Mouse (Mus musculus) CD4-positive, CD25-positive, alpha-beta regulatory T cell, adult 4 months (primary cell): Measurements from ENCODE around the gene Mthfd1. TPM values are rescaled to one million over a fixed set of nuclear protein-coding genes. Genes with fewer than 3 reads are reported as not detected.
A peak's percentile ranks its signal among the peaks of the same experiment; 100 is the strongest.
"Not testable (repeated sequence)": the region's sequence is repeated elsewhere in the genome, so short reads cannot be mapped to it uniquely, and the experiment has no call there.

ENCODE experiments used
- ATAC-seq: one replicate; pipeline ENCODE4 v1.8.0; 2017
- polyA plus RNA-seq, 2 experiments: library from polyadenylated mRNA; unstranded; fragments of 100-300 nt; shearing (Covaris generic); gene quantifications; one replicate each; pipeline ENCODE4 v1.2.1; 2017

The Mthfd1 gene
- 10 to 100 TPM; 28.2 to 43.5 TPM for polyA plus RNA-seq

DNA sequence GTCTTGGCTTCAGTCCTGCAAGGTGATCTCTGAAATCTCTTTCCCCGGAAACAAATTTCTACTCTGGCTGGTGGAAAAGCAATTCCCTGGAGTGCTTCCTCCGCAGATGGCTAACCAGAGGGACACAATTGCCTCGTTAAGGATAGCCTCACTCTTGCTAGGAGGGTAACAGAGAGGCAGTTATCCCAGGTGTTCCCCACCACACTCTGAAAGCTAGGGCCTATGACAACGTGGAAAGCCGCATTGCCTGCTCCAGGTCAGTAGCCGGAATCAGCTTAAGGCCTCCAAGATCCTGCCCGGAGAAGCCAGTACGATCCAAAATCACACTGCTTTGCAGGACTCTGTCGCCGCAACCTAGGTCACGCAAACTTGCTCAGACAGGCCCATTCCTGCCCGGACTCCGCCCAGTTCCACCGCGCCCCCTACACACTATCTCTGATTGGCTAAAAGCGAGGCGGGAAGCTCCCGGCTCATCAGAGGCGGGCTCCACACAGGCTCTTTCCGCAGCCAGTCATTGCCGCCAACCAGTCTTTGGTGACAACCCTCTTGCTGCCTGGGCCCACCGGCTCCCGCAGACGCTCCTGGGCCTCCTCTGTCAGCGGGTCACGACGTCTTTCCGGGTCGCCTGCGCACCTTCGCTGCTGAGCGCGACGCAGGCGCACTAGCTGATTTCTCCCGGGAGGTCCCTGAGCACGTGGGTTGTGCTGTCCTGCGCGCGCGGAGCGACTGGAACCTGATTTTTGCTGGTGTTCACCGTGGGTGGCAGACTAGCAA is at the start of gene Mthfd1:
Gene Mthfd1 (plus strand): TSS at position 574 of the 774 bp plus-strand sequence.
- ATAC-seq = peak; percentile 95

DNA sequence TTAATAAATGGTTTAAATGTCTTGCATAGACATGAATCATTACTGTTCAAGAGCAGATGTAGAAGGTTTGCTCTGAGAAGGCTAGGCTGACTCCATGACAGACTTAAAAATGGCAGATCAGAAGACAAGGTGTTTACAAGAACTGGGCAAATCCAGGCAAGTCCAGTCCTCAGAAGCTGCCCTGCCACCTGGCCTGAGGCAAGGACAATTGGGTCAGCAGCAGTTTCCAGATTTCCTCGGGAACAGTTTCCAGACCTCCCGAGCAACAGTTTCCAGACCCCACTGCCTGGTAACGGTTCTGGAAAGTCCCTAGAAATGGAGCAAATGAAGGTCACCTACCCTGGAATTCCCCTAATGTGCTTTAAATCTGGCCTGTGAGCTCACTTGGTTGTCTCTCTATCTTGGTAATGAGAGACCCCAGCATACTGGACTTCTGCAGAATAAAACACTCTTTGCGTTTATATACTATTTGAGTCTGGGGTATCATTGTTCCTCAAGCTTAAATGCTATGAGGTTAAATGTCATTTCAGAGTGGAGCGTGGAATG is 45.6 kb upstream of the Mthfd1 start:
- no peak for ATAC-seq

DNA sequence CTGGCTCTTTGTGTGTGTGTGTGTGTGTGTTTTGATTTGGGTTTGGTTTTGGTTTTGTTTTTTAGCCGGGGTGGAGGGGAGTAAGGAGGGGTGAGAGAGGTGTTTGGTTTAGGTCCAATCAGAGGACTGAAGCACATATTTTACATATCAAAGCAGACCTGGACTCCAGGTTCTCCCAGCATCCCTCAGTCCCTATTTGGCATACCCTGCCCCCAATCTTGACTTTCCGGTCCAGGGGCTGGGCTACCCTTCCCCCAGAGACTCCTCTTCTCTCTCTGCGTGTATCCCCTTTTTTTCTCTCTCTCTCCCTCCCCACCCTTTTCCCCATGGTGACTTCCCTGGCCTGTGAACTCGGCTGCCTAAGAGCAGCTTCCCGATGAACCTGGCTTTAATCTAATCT is 40.0 kb upstream of the Mthfd1 start:
- ATAC-seq = no peak

DNA sequence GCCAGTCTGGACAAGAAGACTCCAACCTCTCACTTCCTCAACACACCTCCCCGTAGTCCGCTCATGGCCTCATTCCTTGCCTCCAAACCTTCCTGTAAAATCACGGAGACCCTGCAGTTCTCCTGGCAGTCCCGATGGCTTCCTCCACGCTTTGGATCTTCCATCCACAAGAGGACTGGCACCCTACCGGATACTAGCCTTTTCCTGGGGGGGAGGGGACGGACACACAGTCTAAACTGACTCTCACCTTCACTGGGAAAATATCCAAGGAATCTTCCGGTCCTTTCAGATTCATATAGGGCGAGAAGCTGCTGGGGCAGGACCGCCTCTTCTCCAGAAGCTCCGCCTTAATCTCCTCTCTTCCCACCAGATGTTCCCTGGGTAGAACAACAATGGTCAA is 38.4 kb upstream of the Mthfd1 start:
- no peak for ATAC-seq

DNA sequence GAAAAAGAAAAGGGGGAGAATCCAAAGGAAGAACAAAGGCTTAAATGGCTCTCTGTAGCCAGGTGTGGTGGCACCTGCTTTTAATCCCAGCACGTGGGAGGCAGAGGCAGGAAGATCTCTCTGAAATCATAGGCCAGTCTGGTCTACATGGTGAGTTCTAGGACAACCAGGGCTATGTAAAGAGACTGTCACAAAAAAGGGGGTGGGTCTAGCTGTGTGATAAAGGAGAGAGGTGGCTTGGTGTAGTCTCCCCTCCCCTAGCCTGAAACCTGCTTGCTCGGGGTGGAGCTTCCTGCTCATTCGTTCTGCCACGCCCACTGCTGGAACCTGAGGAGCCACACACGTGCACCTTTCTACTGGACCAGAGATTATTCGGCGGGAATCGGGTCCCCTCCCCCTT is 33.0 kb upstream of the Mthfd1 start:
- ATAC-seq = not testable (repeated sequence)

DNA sequence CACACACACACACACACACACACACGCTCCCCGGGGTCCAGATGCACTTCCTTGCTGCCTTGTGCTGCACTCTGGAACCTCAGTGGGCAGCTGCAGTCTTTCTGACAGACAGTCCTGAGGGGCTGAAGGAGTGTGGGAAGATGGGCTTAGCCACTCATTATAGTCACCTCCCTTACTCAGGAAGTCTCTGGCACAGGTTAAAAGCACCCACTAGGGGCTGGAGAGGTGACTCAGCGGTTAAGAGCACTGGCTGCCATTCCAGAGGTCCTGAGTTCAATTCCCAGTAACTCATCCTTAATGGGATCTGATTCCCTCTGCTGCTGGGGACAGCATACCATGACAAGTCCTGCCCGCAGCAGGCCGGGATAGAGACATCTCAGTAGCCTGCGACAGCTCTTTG is 24.5 kb upstream of the Mthfd1 start:
- no peak for ATAC-seq

DNA sequence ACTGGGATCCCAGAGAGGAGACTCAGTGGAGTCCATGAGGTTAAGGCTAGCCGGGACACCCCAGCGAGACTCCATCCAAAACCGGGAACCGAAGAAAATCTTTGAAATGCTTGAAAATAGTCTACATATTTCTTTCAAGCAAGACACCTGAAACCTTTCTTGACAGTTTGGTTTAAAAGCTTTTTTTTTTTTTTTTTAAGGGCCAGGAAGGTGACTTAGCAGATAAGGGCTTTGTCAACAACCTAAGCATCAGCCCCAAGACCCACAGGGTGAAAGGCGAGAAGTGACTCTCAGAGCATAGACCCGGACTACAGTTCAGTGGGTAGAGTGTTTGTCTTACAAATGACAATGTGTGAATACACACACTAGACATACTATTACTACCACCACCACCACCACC is 19.8 kb upstream of the Mthfd1 start:
- no peak for ATAC-seq

DNA sequence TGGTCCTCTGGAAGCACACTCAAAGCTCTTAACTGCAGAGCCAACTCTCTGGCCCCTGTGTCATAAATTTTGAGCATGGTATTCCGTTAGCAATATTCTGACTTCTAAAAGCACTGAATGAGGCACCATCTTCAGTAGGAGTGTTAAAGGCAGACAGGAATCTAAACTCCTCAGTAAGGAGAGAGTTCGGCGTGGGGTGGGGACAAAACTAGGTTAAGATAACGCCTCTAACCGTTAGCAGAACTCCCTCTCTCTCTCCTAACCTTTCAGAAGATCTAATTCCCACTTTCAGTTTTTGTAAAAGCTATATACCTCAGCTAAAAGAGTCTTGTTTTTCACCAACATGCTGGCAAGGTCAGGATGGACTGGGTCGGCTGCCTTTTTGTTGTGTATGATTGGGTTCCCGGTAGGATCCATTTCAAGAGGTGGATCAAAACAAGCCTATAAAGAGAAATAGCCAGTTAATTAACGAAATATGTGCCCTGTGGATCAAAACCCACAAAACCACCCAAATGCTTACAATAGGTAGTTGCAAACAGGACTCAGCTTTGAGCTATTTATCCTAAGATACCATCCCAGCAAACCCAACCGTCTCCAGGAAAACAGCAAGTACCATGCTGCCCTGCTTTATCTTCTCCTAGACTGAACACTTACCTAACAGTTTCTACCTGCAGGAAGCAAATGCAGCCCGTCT is 15.8 kb upstream of the Mthfd1 start:
- no peak for ATAC-seq

DNA sequence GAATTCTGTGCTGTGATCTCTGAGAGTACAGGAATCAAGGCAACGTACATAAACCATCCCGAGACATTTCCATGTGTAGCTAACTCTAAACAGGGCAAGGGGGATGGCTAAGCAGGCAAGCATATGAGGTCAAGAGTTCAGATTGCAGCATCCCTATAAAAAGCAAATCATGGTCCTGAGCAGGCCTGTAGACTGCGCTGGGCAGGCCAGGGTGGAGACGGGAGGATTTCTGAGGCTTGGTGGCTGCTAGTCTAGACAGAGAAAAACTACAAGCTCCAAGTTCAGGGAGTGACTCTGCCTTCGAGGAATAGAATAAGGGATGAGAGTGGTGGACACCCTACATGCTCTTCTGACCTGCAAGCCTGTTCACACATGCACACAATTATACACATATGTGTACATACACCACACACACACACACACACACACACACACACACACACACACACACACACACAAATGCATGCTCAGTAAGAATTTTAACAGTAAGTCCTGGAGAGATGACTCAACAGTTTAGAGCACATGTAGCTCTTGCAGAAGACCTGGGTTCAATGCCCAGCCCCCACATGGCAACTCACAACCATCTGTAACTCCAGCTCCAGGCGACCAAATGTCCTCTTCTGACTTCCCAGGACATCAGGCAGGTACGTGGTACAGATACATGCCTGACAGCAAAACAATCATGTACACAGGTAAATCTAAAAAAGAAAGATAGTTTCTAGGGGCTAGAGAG is 15.1 kb upstream of the Mthfd1 start:
- no peak for ATAC-seq

DNA sequence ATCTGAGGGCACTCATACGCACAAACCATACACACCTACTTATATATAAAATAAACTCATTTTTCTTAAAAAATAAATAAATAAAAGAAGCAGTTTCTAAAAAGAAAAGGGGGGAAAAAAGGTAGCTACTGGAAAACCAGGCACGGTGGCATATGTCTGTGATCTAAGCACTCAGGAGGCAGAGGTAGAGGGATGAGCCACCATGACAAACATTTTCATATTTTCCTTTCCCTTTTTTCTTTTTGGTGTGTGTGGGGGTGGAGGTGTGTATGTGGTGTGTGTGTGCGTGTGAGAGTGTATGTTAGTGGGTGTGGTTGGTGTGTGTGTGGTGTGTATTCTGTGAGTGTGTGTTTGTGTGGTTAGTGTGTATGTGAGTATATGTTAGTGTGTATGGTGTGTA is 14.4 kb upstream of the Mthfd1 start:
- no peak for ATAC-seq

DNA sequence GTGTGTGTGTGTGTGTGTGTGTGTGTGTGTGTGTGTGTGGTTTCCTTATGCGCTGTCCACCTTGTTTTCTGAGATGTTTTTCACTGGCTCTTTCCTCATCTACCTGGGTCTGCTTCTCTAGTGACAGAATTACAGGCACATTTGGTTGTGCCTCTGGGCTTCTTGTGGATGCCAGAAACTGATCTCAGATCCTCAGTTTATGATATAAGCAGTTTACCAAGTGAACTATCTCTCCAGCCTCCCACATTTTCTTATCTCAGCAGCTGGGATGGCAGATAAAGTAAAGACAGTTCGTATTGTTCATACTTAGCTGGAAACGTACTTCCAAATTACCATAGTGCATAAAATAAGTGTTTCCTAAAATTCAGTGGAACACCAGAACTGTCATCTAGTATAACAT is 14.0 kb upstream of the Mthfd1 start:
- no peak for ATAC-seq

DNA sequence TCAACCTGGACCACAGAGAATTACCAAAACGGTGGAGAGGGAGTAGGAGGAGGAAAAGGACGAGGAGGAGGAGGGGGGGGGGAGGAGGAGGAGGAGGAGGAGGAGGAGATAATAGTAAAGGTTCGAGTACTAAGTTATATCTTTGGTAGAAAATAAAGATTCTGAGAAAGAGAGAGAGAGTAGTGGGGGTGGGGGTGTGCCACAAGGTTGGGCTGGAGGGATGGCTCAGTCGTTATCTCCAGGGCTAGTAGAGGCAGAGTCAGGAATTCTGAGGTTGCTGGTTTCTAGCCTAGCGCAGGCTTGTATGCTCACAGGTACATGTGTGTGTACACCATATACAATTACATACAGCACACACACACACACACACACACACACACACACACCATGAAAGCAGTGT is 13.3 kb upstream of the Mthfd1 start:
- no peak for ATAC-seq

DNA sequence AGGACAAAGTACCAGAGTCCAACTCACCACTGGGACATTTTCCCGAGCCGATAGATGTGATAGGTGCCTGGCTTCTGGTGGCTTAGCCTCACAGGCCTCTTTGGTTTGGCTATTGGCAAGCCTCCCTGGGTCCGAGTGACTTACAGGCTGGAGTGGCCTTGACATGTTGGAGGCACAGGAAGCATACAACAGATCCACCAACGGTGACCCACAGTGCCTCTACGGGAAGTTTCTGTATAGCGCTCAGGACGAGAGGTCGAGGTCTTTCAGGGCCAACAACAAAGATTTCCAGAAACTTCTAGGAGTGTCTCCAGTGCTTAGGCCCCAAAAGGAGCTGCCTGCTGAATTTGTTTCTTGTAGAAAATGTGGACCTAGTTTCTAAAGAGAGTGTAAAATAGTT is 10.1 kb upstream of the Mthfd1 start:
- no peak for ATAC-seq

DNA sequence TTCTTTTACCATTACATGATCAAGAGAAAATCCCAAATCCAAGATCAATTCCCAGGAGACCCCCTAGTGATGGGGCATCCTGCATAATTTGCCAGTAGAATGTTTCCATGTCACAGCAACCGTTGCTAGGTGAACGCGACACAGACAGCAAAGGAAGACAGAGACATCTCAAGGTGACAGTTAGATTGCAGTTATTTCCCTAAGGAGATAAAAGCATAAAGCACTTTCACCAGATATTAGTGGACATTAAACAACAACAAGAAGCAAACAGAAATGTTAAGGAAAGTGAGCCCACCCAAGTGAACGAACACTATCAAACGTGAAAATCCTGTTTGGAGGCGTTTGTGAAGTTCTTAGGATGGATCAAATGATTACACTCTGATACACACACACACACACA is 8.5 kb upstream of the Mthfd1 start, which contains the start of gene Tex21:
Gene Tex21 (minus strand): TSS at position 101 of the 400 bp plus-strand sequence.
- no peak for ATAC-seq

DNA sequence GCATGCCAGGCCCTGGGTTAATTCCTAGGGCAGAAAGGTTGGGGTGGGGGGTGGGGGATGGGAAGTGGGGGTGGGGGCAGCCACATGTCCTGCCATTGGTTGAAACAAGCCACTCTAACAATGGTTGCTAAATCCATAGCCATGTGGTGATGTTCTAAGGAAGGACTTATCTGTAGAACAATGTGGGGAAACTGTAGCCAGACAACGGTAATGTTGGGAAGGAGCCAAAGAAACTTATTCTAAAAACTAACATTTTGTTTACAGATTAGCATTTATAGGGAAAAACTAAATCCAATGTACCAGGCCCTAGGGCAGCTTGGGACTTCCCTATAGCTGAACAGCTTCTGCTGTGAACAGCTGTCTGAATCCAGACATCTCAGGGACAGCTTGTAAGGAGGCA is 2.0 kb upstream of the Mthfd1 start:
- ATAC-seq = no peak

DNA sequence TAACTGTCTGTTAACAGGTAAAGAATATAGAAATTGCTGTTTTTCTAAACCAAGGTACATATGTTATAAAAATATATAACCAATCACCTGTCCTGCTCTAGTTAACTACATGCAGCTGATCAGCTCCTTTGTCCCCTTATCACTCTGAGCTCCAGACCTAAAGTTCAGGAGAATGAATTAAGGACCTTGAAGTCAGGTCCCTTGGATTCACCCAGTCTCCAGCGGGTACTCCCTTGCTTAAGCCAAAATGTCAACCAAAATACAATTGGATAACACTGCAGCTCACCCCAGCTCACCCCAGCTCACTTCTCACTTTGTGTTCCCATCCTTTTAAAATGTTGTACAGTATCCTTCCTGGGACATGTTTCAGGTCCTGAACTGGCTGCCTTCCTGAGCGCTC is 1.5 kb upstream of the Mthfd1 start:
- ATAC-seq = no peak

DNA sequence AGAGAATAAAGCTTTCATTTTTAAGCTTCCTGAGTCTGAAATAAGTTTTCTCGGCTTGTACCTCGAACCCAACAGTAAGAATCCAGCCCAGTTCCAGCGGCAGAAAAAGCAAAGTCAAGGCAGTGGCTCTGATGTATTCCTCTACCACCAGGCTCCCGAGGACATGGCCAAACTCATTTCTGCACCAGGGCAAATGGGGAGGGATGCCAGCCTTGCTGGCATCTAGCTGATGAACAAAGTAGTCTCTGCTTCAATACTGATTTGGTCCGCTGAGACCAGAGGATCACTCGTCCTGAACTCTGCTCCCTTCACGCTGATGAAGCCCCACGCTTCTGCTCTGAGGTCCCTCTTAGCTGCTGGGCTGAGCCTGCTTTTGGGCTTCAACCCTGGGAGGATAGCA is 1.1 kb upstream of the Mthfd1 start:
- no peak for ATAC-seq

DNA sequence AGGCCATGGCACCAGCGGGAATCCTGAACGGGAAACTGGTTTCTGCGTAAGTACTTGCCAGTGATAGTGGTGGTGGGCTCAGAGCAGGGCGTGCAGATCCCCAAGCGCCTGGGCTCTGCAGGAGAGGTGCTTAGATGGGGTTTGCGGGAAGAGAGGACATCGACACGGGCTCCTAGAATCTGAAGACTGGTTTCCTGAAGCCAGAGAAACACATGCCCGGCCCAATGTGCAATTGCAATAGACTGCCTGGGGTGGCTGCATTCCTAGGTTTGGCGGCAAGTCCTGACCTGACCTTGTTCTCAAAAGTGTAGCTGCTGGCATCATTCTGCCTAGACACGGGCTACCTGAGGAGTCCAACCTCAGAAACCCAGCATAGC is 389 bp downstream of the Mthfd1 start:
- peak; percentile 3 for ATAC-seq

DNA sequence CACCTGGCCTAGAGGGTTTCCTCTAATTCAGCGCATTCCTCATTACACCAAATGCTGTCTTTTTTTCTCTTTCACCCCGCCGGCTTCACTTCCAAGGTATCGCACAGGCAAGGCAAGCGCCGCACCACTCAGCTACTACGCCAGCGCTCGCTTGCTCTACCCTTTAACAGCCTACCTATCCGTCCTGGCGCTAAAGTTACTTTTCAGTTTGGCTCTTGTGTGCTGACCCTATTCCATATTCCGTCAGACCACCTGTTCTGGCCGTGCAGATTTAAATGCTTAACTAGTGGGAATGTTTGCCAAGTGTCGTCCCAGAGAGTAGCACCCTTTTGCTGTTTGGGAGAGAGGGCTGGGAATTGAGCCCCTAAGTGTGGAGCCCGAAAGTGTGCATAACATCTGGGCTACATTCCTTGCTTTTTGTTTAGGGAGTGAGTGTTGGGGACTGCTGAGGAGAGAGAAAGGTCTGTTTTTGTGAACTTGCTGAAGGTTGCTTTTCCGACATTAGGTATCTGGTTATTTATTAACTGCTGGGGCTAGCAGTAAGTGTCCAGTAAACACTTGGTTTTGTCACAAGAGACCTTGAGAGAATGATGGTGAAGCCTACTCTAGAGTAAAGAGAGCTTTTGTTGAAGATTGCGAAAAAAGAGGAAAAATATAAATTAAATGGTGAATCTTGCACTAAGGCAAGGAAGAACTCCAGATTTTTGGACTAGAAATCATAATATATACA is 1.2 kb downstream of the Mthfd1 start:
- ATAC-seq = no peak

DNA sequence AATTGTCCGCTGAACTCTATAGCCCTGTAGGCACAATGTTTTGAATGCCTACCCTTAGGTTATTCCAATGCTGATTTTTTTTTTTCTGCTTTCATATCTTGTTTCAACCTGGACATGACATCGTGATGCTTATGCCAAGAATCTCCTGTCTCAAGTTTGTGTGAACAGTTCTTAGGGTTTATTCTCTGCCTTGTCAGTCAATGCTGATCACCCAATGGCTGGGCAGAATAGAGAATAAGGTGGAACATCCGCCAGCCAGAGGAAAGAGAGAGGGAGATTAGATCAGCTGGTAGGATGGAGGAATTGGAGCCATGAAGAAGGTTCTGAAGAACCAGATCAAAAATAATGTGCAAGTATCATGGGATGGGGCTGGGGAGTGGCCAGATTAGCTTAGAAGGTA is 5.6 kb downstream of the Mthfd1 start:
- ATAC-seq = no peak

DNA sequence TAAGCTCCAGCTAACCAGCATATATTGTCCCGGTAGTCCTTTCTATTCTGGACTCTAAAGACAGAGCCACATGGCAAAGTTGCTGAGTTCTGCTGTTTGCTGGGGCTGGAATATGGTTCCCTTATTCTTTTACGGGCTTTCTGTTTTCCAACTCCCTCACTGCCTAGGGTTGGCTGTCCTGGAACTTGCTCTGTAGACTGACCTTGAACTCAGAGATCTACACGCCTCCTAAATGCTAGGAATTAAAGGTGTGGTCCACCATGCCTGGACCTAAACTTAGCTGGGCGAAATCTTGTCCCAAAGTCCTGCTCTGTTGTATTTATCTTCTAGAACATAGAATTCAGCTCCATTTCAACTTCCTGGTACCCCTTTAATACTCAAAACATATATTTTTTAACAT is 6.5 kb downstream of the Mthfd1 start:
- no peak for ATAC-seq

DNA sequence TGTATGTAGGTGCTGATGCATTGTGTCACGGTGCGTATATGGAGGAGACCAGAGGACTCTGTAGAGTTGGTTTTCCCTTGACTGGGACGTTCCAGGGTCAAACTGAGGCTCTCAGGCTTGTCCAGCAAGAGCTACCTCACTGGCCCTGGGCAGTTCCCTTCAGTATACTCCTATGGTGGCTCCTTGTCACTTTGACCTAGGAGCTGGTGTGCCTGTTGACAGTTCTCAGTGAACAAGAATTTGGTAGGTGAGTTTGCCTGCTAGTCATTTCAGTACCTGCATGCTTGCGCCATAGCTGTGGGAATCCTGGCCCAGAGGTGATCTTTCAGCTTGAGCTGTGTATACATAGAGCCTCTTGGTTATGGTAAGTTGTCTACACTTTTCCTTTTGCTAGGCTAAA is 7.8 kb downstream of the Mthfd1 start:
- no peak for ATAC-seq

DNA sequence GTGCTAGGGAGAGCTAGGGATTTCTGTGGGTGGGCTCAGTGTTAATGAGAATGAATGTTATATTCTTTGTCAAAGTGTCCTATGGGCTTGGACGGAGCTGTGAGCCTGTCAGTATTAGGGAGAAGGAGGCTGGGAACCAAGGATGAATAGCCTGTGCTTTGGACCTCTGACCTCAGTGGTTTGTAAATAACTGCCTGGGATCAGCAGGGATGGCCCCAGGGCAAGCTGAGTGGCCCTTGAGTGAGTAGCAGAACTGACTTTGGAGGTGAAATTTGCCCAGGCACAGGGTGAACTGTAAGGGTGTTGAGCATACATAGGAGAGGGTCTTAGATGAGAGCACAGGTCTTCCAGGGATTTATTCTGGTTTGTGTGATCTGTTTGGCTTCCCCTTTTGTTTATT is 8.8 kb downstream of the Mthfd1 start:
- ATAC-seq = no peak
